Mouse (Mus musculus): ENCODE measurements around the gene Gm4924. TPM values are rescaled to one million over a fixed set of nuclear protein-coding genes. Genes with fewer than 3 reads are reported as not detected.

Gm4924 gene
- 18.0 and 19.5 TPM in 2 replicates for polyA plus RNA-seq (2015; fragmentation: Nextera tagmentation; extraction: Ambion mirVana)

- peaks cover 33% of the 10 kb centered on the region for H3K36me3 ChIP-seq
- peaks cover 30% of the 10 kb centered on the region for H3K9me3 ChIP-seq
- WGBS: 5% methylated on average over 34 of the region's 34 CpGs
- peak within 1 kb of the TSS; percentile 99 for H3K27ac ChIP-seq
- H3K27me3 ChIP-seq: peaks cover 5% of the 10 kb centered on the region; the same call in 1 of the 2 replicates
- H3K4me3 ChIP-seq: peak within 1 kb of the TSS; percentile 59
- H3K4me1 ChIP-seq (replicated peaks): peaks cover 3% of the 10 kb centered on the region; the same call in 1 of the 2 replicates
- ATAC-seq (ENCODE audit: low FRiP score): peak; percentile 100
- peak within 1 kb of the TSS; percentile 79 for H3K9ac ChIP-seq
- peak within 1 kb of the TSS; percentile 57 for H3K4me2 ChIP-seq
Measured at GRCm38 (mm10) chr10:82354083-82355010, at the start of gene Gm4924. Gm4924 (plus strand) TSS chr10:82354255.

DNA sequence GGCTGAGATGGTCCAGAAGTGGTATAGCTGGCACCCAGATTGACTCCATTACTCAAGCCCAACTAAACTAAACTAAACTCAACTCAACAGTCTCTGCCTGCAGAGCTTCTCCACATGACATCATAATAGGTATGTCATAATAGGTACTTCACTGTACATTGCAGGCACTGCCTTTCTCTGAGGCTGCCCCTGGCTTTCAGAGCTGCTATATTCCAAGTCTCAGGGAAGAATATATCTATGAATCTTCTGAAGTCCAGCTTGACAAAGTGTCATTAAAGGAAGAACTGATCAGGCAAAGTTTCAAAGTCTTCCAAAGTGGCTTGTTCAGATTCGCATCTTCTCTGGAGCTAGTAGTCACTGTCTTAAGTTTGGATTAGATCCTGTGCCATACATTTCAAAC lies 37.6 kb upstream of the Gm4924 start, which contains the start of gene 4932415D10Rik:
TSS of gene 4932415D10Rik (minus strand) at position 101 of the 400 bp plus-strand sequence.
- Histone ChIP-seq H3K9ac (no peak within 1 kb of the TSS), H3K4me1 (replicated peaks) (no peaks in the 10 kb centered on the region), H3K27me3 (no peaks in the 10 kb centered on the region), H3K4me3 (no peak within 1 kb of the TSS), H3K9me3 (0 out of 2 replicates have a peak, but pooled peaks cover 5% of the 10 kb centered on the region), H3K4me2 (no peak within 1 kb of the TSS), H3K36me3 (no peaks in the 10 kb centered on the region), H3K27ac (no peak within 1 kb of the TSS)
- WGBS: 91% methylated on average over 1 of the region's 1 CpGs
- no peak for ATAC-seq (ENCODE audit: low FRiP score)

DNA sequence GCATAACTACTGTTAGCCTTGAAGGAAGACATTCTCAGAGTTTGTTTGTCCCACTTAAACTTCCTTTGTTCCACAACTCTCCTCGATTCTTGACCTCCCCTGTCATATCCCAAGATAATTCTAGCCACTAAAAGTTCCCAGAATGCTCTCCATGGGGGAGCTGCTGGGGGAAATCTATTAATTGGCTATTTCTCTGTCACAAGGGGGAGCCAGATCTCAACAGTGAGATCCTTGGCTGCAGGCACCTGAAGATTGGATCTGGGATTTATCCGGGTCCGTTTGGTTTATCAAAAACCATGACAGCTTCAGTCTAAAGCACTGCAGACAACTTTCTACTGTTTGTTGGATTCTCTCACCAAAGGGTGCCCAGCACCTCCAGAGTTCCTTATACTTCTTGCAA lies 33.9 kb upstream of the Gm4924 start:
- Histone ChIP-seq H3K27me3 (no peaks in the 10 kb centered on the region), H3K36me3 (no peaks in the 10 kb centered on the region), H3K4me2 (no peak overlapping the region), H3K4me3 (no peak overlapping the region), H3K9me3 (0 out of 2 replicates have a peak, but pooled peaks cover 9% of the 10 kb centered on the region), H3K4me1 (replicated peaks) (no peaks in the 10 kb centered on the region), H3K27ac (no peak overlapping the region), H3K9ac (no peak overlapping the region)
- ATAC-seq (ENCODE audit: low FRiP score): no peak
- WGBS: 72% methylated on average over 3 of the region's 3 CpGs

GRCm38 (mm10) chr10:82329826-82330225 lies 24.2 kb upstream of the Gm4924 start:
- H3K4me1 ChIP-seq (replicated peaks): no peaks in the 10 kb centered on the region
- H3K27me3 ChIP-seq: no peaks in the 10 kb centered on the region
- 85% methylated on average over 5 of the region's 5 CpGs for WGBS
- H3K9ac ChIP-seq: no peak overlapping the region
- H3K9me3 ChIP-seq: 0 out of 2 replicates have a peak, but pooled peaks cover 10% of the 10 kb centered on the region
- no peak overlapping the region for H3K4me2 ChIP-seq
- H3K4me3 ChIP-seq: no peak overlapping the region
- H3K36me3 ChIP-seq: no peaks in the 10 kb centered on the region
- no peak overlapping the region for H3K27ac ChIP-seq
- ATAC-seq (ENCODE audit: low FRiP score): no peak

GRCm38 (mm10) chr10:82355401-82355800 lies 1.3 kb downstream of the Gm4924 start:
- no peaks in the 10 kb centered on the region for H3K27me3 ChIP-seq
- ATAC-seq (ENCODE audit: low FRiP score): no peak
- H3K4me1 ChIP-seq (replicated peaks): peaks cover 3% of the 10 kb centered on the region; the same call in 1 of the 2 replicates
- peak overlapping the region; percentile 57; the same call in 1 of the 2 replicates for H3K4me2 ChIP-seq
- peak overlapping the region; percentile 59 for H3K4me3 ChIP-seq
- H3K9ac ChIP-seq: no peak overlapping the region
- peaks cover 35% of the 10 kb centered on the region for H3K9me3 ChIP-seq
- WGBS: 97% methylated on average over 4 of the region's 4 CpGs
- peak overlapping the region; percentile 99; the same call in 1 of the 2 replicates for H3K27ac ChIP-seq
- H3K36me3 ChIP-seq: peaks cover 41% of the 10 kb centered on the region

DNA sequence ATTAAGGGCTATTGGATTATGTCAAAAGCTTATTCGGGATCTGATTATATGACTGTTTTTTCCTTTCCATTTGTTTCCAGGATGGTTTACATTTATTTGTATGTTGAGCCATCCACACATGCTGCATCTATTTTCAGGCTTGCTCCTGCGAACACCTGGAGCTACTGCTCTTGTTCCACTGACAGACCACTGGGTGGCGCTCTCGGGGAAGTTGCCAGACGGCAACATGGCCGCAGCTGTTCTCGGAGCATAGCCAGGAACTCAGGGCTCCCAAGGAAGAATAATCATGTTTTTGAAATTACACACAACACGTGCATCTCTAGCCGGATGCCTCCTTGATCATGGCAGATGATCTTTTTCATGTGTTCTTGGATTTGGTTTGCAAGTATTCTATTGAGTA lies 7.9 kb downstream of the Gm4924 start:
- H3K9me3 ChIP-seq: peaks cover 61% of the 10 kb centered on the region
- H3K27me3 ChIP-seq: no peaks in the 10 kb centered on the region
- H3K4me1 ChIP-seq (replicated peaks): no peaks in the 10 kb centered on the region
- 86% methylated on average over 9 of the region's 9 CpGs for WGBS
- no peak overlapping the region for H3K4me3 ChIP-seq
- peaks cover 62% of the 10 kb centered on the region for H3K36me3 ChIP-seq
- H3K9ac ChIP-seq: no peak overlapping the region
- ATAC-seq (ENCODE audit: low FRiP score): no peak
- H3K27ac ChIP-seq: no peak overlapping the region
- no peak overlapping the region for H3K4me2 ChIP-seq

DNA sequence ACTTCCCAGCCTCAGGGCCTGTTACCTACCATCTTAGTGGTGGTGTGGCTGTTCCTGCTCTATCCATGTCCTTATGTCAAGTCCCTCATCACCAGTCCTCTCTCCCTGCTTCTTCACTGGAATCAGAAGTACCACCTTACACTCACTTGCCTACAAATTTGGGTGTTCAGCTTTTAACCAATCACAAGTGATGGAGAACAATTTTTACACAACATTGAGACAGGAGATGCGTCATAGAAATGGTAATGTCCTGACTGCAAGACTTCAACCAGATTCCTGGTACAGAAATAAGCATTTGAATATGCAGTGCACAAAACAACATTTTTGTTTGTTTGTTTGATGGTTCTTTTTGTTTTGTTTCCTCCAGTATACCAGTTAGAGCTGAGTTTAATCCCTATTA lies 28.9 kb downstream of the Gm4924 start:
- no peaks in the 10 kb centered on the region for H3K4me1 ChIP-seq (replicated peaks)
- WGBS: 95% methylated on average over 1 of the region's 1 CpGs
- no peak overlapping the region for H3K4me3 ChIP-seq
- H3K9me3 ChIP-seq: peaks cover 65% of the 10 kb centered on the region
- H3K27me3 ChIP-seq: no peaks in the 10 kb centered on the region
- H3K4me2 ChIP-seq: no peak overlapping the region
- peaks cover 47% of the 10 kb centered on the region for H3K36me3 ChIP-seq
- H3K9ac ChIP-seq: no peak overlapping the region
- H3K27ac ChIP-seq: no peak overlapping the region
- no peak for ATAC-seq (ENCODE audit: low FRiP score)

GRCm38 (mm10) chr10:82409511-82409910 lies 55.5 kb downstream of the Gm4924 start:
- Histone ChIP-seq H3K4me3 (no peak overlapping the region), H3K9me3 (peaks cover 36% of the 10 kb centered on the region), H3K4me1 (replicated peaks) (no peaks in the 10 kb centered on the region), H3K36me3 (peaks cover 37% of the 10 kb centered on the region), H3K27ac (no peak overlapping the region), H3K9ac (no peak overlapping the region), H3K4me2 (no peak overlapping the region), H3K27me3 (no peaks in the 10 kb centered on the region)
- WGBS: 83% methylated on average over 1 of the region's 1 CpGs
- ATAC-seq (ENCODE audit: low FRiP score): no peak

DNA sequence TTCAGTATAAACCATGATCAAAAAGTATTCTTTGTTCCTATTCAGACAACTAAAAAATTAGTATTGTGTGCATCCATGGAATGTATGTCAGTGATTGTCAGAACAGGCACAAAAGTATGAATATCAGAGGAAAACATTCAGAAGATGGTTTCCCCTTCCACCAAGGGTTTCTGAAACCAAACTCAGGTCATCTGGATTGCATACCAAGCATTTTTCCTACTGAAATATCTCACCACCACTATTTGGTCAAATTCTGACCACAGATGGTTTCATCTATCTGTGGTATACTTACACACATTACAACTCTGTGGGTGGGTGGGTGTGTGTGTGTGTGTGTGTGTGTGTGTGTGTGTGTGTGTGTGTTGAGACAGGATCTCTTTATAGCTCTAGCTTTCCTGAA lies 69.6 kb downstream of the Gm4924 start:
- H3K27me3 ChIP-seq: no peaks in the 10 kb centered on the region
- H3K9ac ChIP-seq: no peak overlapping the region
- peaks cover 48% of the 10 kb centered on the region for H3K9me3 ChIP-seq
- no peaks in the 10 kb centered on the region for H3K4me1 ChIP-seq (replicated peaks)
- H3K27ac ChIP-seq: no peak overlapping the region
- no peaks in the 10 kb centered on the region for H3K36me3 ChIP-seq
- no peak overlapping the region for H3K4me2 ChIP-seq
- no peak for ATAC-seq (ENCODE audit: low FRiP score)
- no peak overlapping the region for H3K4me3 ChIP-seq

Other genes starting within 250 kb of the Gm4924 start
- gene AU041133, start 226.2 kb upstream of the Gm4924 start, polyA plus RNA-seq (2015; fragmentation: Nextera tagmentation; extraction: Ambion mirVana): 9.1 and 9.6 TPM in 2 replicates
- 23.2 and 24.6 TPM in 2 replicates for gene Zfp938, start 113.0 kb upstream of the Gm4924 start, polyA plus RNA-seq (2015; fragmentation: Nextera tagmentation; extraction: Ambion mirVana)
- gene 4932415D10Rik, start 37.7 kb upstream of the Gm4924 start, polyA plus RNA-seq (2015; fragmentation: Nextera tagmentation; extraction: Ambion mirVana): not detected in 2 replicates
- gene Gm1553, start 138.4 kb downstream of the Gm4924 start, polyA plus RNA-seq (2015; fragmentation: Nextera tagmentation; extraction: Ambion mirVana): not detected in 2 replicates